Mouse (Mus musculus) gastrocnemius, postnatal 36 days (tissue): ENCODE measurements at regions not wholly inside any gene's neighbourhood (a gene's known extent, or its start where the extent isn't known, plus 50 kb on each side); places are given as distances from the start of the nearest gene placed in this dataset.

Experiments
- DNase-seq, 2 experiments: peaks; one replicate each; pipeline ENCODE4 v3.0.0; 2022
- intact Hi-C: fragments of 180-260 bp; cut with DNase I; formaldehyde crosslinking; loops from one replicate; pipeline ENCODE4 v1.15.1; 2025

GRCm38 (mm10) chr13:59888038-59889016 lies 65.4 kb upstream of the Tut7 start:
- intact Hi-C loops, result loop anchor here (5.0 kb wide), 1 partner anchor 289 kb away; the partner anchor contains the start of gene Gas1
- DNase-seq, result no peak

DNA sequence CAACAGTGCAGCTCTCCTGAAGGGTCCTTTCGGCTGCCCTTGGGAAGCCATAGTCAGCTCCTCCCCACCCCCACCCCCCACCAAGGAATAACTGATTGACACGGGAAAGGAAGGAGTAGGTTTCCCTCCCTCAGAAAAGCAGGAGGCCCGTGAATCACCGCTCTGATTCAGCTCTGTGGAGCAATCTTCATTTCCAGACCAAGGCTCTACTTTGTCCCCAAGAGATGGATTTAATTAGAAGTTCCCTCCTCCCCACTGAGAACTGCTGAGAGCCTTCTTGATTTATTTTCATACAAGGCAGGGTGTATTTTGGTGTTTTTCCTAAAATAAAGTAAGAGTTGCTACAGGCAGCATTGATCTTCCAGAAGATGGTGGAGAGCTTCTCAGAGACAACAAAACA lies 64.4 kb upstream of the Tut7 start:
- no peak for DNase-seq
- intact Hi-C loops, result loop anchor here (5.0 kb wide), 1 partner anchor 290 kb away; the partner anchor contains the start of gene Gas1

- no peak for DNase-seq
- intact Hi-C loops, result loop anchor here (5.0 kb wide), 1 partner anchor 291 kb away; the partner anchor contains the start of gene Gas1
These were observed 63.6 kb upstream of the Tut7 start for GRCm38 (mm10) chr13:59886572-59886971.

DNA sequence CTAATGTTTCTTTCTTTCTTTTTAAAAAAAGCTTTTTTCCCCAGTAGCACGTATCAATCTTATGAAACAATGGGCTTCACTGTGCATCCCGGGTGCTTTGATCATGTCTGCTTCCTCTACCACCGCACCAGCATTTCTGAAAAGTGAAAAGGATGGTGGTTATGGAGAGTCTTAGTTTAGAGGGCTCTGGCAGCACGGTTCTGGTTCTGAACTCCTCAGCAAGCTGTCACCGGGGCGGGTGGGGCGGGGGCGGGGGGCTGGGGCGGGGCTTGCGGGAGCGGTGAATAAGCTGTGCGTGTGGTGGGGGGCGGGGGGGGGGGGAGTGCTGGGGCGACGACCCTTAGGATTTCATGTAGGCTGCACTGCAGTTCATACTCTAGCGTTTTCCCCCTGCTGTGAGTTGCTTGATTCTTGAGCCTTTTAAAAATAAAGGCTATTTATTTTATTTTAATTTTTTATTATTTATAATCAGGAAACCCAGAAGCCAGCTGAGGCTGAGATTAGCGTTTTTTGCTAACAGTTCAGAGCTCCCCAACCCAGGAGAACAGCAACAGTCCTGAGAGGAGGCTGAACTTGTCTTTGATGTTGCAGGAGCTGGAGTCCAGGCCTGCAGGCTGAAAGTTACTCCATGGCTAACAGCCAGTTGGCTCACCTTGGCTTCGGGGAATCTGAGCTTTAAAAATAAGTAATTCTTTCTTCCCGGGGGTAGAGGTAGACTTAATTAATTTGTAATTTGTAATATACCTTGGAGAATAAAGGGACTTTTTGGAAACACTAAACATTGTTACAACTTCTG lies 59.2 kb upstream of the Tut7 start:
- DNase-seq, result no peak
- intact Hi-C loops, result no loop called here

DNA sequence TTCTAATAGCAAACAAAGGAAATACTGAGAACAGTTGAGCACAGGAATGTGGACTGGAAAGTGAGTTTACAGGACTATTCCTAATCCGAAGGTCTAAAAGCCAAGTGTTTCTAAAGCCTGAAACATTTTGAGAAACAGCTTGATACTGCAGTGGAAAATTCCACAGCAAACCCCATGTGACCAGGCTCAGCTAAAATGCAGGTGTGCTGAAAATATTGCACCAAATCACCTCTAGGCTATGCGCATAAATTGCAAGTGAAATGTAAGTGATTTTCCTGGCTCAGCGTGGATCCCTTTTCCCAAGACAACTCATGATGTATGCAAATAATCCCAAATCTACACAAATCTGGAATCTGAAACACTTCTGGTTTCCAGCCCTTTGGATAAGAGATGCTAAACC lies 57.1 kb upstream of the Tut7 start:
- no peak for DNase-seq
- intact Hi-C loops, result no loop called here

DNA sequence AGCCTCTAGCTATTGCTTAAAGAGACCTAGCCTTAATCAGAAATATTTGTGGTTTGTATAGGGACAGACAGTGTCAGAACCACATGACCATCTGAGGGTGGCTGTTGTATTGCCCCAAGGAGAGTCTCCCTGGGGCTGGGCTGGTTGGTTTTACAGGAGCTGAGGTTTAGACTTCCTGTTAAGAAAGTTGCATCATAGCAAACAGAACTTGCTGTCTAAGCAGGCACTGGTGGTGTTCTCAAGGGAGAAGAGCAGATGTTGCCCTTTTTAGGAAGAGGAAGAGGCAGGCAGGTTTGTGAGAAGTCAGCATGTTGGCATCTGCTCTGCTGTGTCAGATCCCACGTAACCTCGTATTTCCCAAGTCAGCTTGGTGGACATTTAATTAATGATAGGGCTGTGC lies 52.7 kb upstream of the Tut7 start:
- DNase-seq, result no peak
- intact Hi-C loops, result no loop called here

- intact Hi-C loops, result no loop called here
- DNase-seq, result no peak
These were observed 51.4 kb upstream of the Tut7 start for GRCm38 (mm10) chr13:59874137-59874931.
